Mouse (Mus musculus) kidney, adult 2 months (tissue): ENCODE results near the gene Vmn2r88.

Source experiments
- CTCF ChIP-seq: fragments of 200-500 bp; conservative IDR thresholded peaks from 2 replicates; pipeline ENCODE4 v1.5.1; 2011; ENCODE audit warnings: low read depth, mild to moderate bottlenecking, control low read depth, low read length, moderate library complexity, mixed read lengths; ENCODE audit not compliant: insufficient read depth, insufficient read length
- POLR2A ChIP-seq: fragments of 200-500 bp; IDR thresholded peaks from one replicate; pipeline ENCODE4 v1.6.1; 2011; ENCODE audit warnings: low read depth, low read length, control low read depth

DNA sequence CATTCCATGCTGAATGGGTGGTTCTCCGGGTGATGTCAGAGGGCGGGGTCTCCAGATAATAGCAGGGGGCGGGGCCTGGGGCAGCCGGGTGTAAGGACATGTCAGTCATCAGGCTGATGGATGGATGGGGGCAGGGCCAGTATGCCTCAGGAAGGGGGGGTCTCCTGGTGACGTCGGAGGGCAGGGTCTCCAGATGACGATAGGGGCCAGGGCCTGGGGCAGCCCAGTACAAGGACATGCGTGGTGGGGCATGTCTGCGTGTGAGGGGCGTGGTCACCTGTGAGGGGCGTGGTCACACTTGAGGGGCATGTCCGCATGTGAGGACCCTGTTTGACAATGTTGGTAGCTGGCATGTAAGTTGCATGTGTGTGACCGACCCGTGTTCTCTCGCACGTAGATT lies 23.9 kb downstream of the Vmn2r88 start:
- TF ChIP-seq CTCF (no peak), POLR2A (no peak)
